Mouse (Mus musculus): Measurements from ENCODE around the gene Atp6v0e. TPM values are rescaled to one million over a fixed set of nuclear protein-coding genes. Genes with fewer than 3 reads are reported as not detected.

The Atp6v0e gene
- polyA plus RNA-seq, 1 experiment = 354 TPM

- H3K27ac ChIP-seq (ENCODE audit: control insufficient read depth, insufficient read depth, low read length) = no peak overlapping the region
- H3K4me3 ChIP-seq (ENCODE audit: control insufficient read depth, insufficient read depth, low read length) = no peak overlapping the region
- 0 out of 2 replicates have a peak, but pooled peaks cover under 1% of the 10 kb centered on the region for H3K36me3 ChIP-seq (ENCODE audit: control insufficient read depth, insufficient read depth, low read length)
- no peaks in the 10 kb centered on the region for H3K27me3 ChIP-seq (ENCODE audit: control insufficient read depth, insufficient read depth, low read length)
- DNase-seq = no peak
- TF ChIP-seq POLR2A (IDR thresholded peaks at IDR 0.05; ENCODE audit: control insufficient read depth, extremely low read depth, insufficient read depth, low read length, poor library complexity) (no peak), CTCF (IDR thresholded peaks at IDR 0.05; ENCODE audit: borderline replicate concordance, control insufficient read depth, extremely low read depth, insufficient read depth, low read length, poor library complexity) (no peak)
- H3K4me1 ChIP-seq (replicated peaks; ENCODE audit: control insufficient read depth, insufficient read depth, low read length) = no peaks in the 10 kb centered on the region
- WGBS = 91% methylated on average over 1 of the region's 1 CpGs
These were observed 63.6 kb downstream of the Atp6v0e start for GRCm38 (mm10) chr17:26726674-26727073.

- H3K36me3 ChIP-seq (ENCODE audit: control insufficient read depth, insufficient read depth, low read length) = no peaks in the 10 kb centered on the region
- DNase-seq = no peak
- TF ChIP-seq CTCF (IDR thresholded peaks at IDR 0.05; ENCODE audit: borderline replicate concordance, control insufficient read depth, extremely low read depth, insufficient read depth, low read length, poor library complexity) (no peak), POLR2A (IDR thresholded peaks at IDR 0.05; ENCODE audit: control insufficient read depth, extremely low read depth, insufficient read depth, low read length, poor library complexity) (no peak)
- WGBS = 77% methylated on average over 3 of the region's 3 CpGs
- no peaks in the 10 kb centered on the region for H3K27me3 ChIP-seq (ENCODE audit: control insufficient read depth, insufficient read depth, low read length)
- H3K4me1 ChIP-seq (replicated peaks; ENCODE audit: control insufficient read depth, insufficient read depth, low read length) = no peaks in the 10 kb centered on the region
- no peak overlapping the region for H3K27ac ChIP-seq (ENCODE audit: control insufficient read depth, insufficient read depth, low read length)
- H3K4me3 ChIP-seq (ENCODE audit: control insufficient read depth, insufficient read depth, low read length) = no peak overlapping the region
These were observed 64.2 kb downstream of the Atp6v0e start for GRCm38 (mm10) chr17:26727110-26727755.

- H3K4me1 ChIP-seq (replicated peaks; ENCODE audit: control insufficient read depth, insufficient read depth, low read length) = no peaks in the 10 kb centered on the region
- TF ChIP-seq POLR2A (IDR thresholded peaks at IDR 0.05; ENCODE audit: control insufficient read depth, extremely low read depth, insufficient read depth, low read length, poor library complexity) = no peak
- TF ChIP-seq CTCF (IDR thresholded peaks at IDR 0.05; ENCODE audit: borderline replicate concordance, control insufficient read depth, extremely low read depth, insufficient read depth, low read length, poor library complexity) = no peak
- no peak overlapping the region for H3K27ac ChIP-seq (ENCODE audit: control insufficient read depth, insufficient read depth, low read length)
- H3K27me3 ChIP-seq (ENCODE audit: control insufficient read depth, insufficient read depth, low read length) = no peaks in the 10 kb centered on the region
- no peak for DNase-seq
- no peak overlapping the region for H3K4me3 ChIP-seq (ENCODE audit: control insufficient read depth, insufficient read depth, low read length)
- 92% methylated on average over 4 of the region's 4 CpGs for WGBS
- peaks cover 8% of the 10 kb centered on the region; the same call in 1 of the 2 replicates for H3K36me3 ChIP-seq (ENCODE audit: control insufficient read depth, insufficient read depth, low read length)
These were observed 79.5 kb downstream of the Atp6v0e start for GRCm38 (mm10) chr17:26742581-26742980.

DNA sequence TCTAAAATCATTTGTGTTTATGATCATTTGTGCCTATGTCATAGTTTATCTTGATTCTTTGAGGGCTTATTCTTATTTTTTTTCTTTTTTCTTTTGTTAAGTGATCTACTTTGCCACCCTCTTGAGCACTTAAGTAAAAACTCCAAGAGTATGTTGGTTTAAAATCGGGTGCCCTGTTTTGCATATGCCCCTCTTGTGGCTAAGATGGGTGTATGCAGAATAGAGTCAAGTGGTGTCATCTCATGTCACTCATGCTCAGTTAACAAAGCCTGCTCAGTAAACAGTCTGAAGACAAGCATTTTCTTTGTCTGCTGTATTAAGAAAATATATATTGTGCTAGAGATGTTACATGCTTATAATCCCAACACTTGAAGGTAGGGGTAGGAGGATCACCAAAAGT is 80.3 kb downstream of the Atp6v0e start:
- Histone ChIP-seq H3K4me3 (ENCODE audit: control insufficient read depth, insufficient read depth, low read length) (no peak overlapping the region), H3K36me3 (ENCODE audit: control insufficient read depth, insufficient read depth, low read length) (peaks cover 8% of the 10 kb centered on the region; the same call in 1 of the 2 replicates), H3K27ac (ENCODE audit: control insufficient read depth, insufficient read depth, low read length) (no peak overlapping the region), H3K4me1 (replicated peaks; ENCODE audit: control insufficient read depth, insufficient read depth, low read length) (no peaks in the 10 kb centered on the region), H3K27me3 (ENCODE audit: control insufficient read depth, insufficient read depth, low read length) (no peaks in the 10 kb centered on the region)
- WGBS = 85% methylated on average over 1 of the region's 1 CpGs
- DNase-seq = no peak
- no peak for TF ChIP-seq CTCF (IDR thresholded peaks at IDR 0.05; ENCODE audit: borderline replicate concordance, control insufficient read depth, extremely low read depth, insufficient read depth, low read length, poor library complexity)
- no peak for TF ChIP-seq POLR2A (IDR thresholded peaks at IDR 0.05; ENCODE audit: control insufficient read depth, extremely low read depth, insufficient read depth, low read length, poor library complexity)

Other genes starting within 250 kb of the Atp6v0e start
- 26.2 and 69.9 TPM in 2 replicates for gene Neurl1b, start 248.4 kb upstream of the Atp6v0e start, polyA plus RNA-seq (2012; rRNA removed)
- gene Ergic1, start 101.7 kb upstream of the Atp6v0e start, polyA plus RNA-seq (2012; rRNA removed) = 80.2 and 86.3 TPM in 2 replicates
- 53.8 and 59.3 TPM in 2 replicates for gene Dusp1, start 101.1 kb upstream of the Atp6v0e start, polyA plus RNA-seq (2012; rRNA removed)
- 6.7 and 8.0 TPM in 2 replicates for gene Crebrf, start 52.4 kb downstream of the Atp6v0e start, polyA plus RNA-seq (2012; rRNA removed)
- gene Bnip1, start 117.8 kb downstream of the Atp6v0e start, polyA plus RNA-seq (2012; rRNA removed) = 23.1 and 24.5 TPM in 2 replicates
- 0.51 and 11.4 TPM in 2 replicates for gene Nkx2-5, start 181.8 kb downstream of the Atp6v0e start, polyA plus RNA-seq (2012; rRNA removed)